Mouse (Mus musculus): ENCODE data around the gene Pofut2.

Gene Pofut2

GRCm38 (mm10) chr10:77229609-77230595 is 29.1 kb upstream of the Pofut2 start:
- no peak for DNase-seq (ENCODE audit: low read depth, low spot score)

GRCm38 (mm10) chr10:77231861-77232755 is 26.9 kb upstream of the Pofut2 start:
- DNase-seq (ENCODE audit: low read depth, low spot score), result no peak

- no peak for DNase-seq (ENCODE audit: low read depth, low spot score)
These were observed 25.8 kb upstream of the Pofut2 start for GRCm38 (mm10) chr10:77233230-77233629.

- DNase-seq (ENCODE audit: low read depth, low spot score), result no peak
These were observed 23.9 kb upstream of the Pofut2 start for GRCm38 (mm10) chr10:77234991-77235616.

DNA sequence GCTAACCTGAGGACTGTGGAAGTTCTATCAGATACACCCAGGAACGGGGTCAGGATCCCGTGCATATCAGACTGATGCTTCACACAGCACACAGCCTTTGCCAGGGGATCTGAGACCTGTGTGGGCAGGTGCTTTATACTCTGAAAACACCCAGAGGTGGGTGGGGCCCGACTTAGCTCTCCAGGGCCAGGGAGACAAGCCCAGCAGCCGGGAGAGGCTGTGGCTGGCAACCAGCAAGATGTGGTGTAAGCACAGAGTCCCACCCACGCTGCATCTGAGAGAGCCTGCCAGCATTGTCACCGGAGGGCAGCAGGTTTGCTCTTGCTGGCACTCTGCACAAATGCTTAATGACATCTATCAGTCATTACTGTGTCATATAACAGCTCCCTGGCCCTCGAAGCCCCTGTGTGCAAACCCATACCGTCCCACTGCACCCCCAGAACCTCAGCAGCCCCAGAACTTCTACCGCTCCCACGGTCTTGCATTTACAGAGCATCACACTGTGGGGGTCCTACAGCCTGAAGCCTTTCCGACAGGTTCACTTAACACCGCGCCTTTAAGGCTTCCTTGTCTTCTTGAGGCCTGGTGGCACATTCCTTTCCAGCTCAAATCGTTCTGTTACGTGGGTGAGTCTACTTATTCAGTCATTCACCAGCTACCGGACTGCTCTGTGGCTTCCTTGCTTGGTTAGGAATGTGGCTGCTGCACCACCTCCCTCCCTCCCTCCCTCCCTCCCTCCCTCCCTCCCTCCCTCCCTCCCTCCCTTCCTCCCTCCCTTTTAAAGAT is 21.0 kb upstream of the Pofut2 start:
- no peak for DNase-seq (ENCODE audit: low read depth, low spot score)

DNA sequence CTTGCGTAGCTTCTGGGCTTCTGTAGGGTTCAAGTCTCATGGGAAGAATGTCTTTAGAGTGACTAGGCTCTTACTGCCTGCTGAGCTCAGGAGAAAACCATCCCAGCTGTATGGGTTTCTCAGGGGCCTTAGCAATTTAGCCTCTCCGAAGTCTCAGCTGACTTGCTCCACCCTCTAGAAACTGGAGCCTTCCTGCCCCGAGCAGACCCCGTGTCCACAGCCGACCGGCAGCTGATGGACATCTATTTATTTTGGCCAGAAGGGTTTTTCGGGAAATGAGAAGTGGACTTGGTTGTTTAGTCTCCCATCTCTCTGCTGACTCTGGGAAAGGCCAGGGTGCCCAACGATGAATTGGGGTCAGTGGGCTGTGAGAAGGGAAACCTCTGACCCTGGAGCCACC is 18.3 kb upstream of the Pofut2 start:
- DNase-seq (ENCODE audit: low read depth, low spot score), result no peak

DNA sequence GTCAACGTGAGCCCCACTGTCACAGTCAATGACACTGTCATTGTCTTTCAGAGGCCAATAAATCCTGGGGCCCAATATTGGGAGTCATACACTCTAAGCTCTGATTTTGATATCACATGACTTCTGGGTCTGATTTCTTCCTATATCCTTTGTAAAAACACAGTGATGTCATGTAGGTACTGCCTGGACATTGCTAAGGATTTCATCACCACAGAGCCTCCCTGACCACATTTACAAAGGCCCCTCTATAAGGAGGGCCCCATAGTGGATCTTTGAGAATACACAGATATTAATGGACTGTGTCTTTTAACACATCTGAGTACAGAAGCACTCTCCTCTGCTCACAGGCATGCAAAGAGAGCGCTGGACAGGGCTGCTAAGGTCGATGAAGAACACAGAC is 16.6 kb upstream of the Pofut2 start:
- DNase-seq (ENCODE audit: low read depth, low spot score), result peak; percentile 67

DNA sequence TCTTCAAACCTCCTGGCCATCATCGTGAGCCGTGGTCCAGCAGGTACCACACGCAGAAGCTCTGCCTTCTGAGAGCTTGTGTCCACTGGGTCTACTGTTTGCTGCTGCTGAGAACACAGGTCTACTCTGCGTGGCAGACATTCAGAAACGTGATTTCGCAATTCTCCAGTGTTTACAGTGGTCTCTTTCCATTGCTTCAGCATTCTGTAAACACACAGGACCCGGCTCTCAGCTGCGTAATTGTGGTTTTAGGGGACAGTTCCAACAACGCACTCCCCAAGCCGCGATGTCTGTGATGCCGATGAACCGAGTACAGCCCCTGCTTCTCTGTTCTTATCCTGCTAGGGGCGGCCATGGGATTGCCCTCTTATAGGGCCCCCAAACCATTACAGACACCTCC is 16.1 kb upstream of the Pofut2 start:
- DNase-seq (ENCODE audit: low read depth, low spot score), result no peak

- no peak for DNase-seq (ENCODE audit: low read depth, low spot score)
These were observed 15.4 kb upstream of the Pofut2 start for GRCm38 (mm10) chr10:77243572-77244161.

- peak; percentile 62 for DNase-seq (ENCODE audit: low read depth, low spot score)
These were observed 14.2 kb upstream of the Pofut2 start for GRCm38 (mm10) chr10:77244777-77245176.

GRCm38 (mm10) chr10:77247048-77247447 is 12.0 kb upstream of the Pofut2 start:
- no peak for DNase-seq (ENCODE audit: low read depth, low spot score)

GRCm38 (mm10) chr10:77247707-77248106 is 11.3 kb upstream of the Pofut2 start:
- DNase-seq (ENCODE audit: low read depth, low spot score), result no peak

DNA sequence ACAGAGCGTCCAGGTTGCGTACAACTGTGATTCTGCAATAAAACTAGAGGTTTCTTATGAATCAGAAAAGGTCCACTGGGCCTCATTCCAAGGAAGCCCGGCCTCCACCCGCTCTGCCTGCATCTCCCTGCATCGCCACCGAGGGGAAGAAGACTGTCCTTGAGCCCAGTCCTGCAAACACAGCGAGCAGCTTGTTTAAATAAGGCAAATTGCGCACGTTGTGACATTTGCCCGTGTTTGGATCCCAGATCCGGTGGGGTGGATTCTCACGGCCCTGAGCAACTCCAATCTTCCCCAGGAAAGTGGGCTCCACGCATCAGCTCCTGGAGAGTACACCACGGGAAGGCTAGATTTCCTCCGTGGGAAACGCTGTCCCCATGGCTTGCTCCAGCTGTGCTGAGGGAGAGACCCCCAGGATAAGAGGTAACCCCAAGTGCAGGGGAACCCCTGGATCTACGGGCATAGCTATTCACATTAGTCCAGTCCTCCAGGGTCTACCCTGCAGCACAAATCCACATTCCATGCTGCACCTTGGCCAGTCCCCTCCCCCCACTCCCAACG is 7.7 kb upstream of the Pofut2 start:
- peak; percentile 93 for DNase-seq (ENCODE audit: low read depth, low spot score)

DNA sequence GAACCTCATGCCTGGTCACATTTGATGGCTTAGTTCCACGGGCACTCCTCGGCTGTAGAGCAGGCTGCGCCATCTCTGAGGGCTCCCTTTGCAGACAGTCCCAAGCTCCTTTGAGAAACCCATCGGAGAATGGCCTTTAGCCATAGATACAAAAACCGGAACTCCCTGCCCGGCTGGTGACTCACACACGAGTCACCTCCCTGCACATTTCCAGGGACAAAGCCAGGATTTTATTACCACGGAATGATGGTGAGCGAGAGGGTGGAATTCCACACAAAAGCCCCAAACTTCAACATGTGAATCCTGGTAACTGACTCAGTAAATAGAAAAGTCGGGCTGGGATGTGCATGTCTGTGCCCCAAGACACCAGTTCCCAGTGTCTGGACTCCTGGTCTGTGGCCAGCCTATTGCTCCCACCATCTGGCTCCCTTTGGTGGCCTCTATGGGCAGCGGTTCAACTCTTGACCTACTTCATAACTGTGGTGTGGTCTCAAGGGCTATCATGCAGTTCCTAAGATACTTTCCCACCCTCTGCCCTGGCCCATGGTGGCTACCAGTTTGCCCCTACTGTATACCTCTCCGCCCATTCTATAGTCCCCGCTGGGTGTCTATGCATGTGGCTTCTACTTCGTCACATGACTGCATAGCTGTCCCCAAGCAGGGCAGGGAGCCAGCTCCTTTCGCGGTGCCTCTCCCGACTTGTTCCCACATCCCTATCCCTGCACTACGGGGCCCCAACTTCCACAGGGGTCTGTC is 7.1 kb upstream of the Pofut2 start:
- peak; percentile 97 for DNase-seq (ENCODE audit: low read depth, low spot score)

DNA sequence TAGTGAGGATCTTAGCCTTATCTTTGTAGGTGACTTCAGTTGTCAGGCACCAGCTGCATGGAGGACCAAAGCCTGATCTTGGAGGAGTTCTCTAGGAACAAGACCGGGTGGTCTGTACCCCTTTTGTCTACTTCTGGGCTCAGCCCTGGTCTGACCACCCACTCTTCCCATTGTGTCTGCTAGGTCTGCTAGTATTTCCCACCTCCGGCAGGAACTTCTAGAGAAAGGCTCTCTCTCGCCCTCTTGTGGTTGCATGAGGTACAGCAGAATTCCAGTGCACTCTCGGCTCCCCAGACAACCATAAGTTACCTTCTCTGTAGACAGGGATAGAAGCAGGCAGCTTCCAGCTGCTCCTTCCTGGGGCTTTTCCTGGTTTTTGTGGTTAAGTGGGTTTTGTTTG is 6.2 kb upstream of the Pofut2 start:
- DNase-seq (ENCODE audit: low read depth, low spot score), result peak; percentile 96

GRCm38 (mm10) chr10:77255231-77255630 is 3.8 kb upstream of the Pofut2 start:
- DNase-seq (ENCODE audit: low read depth, low spot score), result no peak

GRCm38 (mm10) chr10:77255676-77256075 is 3.3 kb upstream of the Pofut2 start:
- no peak for DNase-seq (ENCODE audit: low read depth, low spot score)

DNA sequence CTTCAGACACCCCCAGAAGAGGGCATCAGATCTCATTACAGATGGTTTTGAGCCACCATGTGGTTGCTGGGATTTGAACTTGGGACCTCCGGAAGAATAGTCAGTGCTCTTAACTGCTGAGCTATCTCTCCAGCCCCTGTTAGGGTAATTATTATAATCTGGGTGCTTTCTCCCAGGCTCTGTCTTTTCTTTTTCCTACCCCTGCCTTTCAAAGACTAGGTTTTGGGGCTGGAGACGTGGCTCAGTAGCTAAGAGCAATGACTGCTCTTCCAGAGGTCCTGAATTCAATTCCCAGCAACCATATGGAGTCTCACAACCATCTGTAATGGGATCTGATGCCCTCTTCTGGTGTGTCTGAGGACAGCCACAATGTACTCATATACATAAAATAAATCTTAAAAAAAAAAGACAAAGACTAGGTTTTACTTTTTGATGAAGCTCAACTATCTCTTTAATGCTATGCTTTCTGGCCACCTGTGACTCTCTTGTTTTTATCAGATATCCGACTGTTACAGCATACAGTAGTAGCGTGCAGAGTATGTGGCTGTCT is 902 bp upstream of the Pofut2 start:
- DNase-seq (ENCODE audit: low read depth, low spot score), result no peak

GRCm38 (mm10) chr10:77260166-77260875 is 1.3 kb downstream of the Pofut2 start:
- DNase-seq (ENCODE audit: low read depth, low spot score), result no peak

Measured in 3T3-L1 (cell line).